Mouse (Mus musculus) liver, adult 2 months (tissue): ENCODE results near the gene Olig1. TPM values are rescaled to one million over a fixed set of nuclear protein-coding genes. Genes with fewer than 3 reads are reported as not detected.

Experiments
- DNase-seq: peaks from one replicate; pipeline ENCODE4 v3.0.0-alpha.2; 2011; ENCODE audit warnings: low read depth, low spot score; ENCODE audit errors: extremely low read depth
- H3K27ac ChIP-seq: fragments of 200-500 bp; replicated peaks from 2 replicates; pipeline ENCODE4 v1.5.1; 2012; ENCODE audit warnings: low read depth, mild to moderate bottlenecking, control low read depth, inconsistent platforms, low read length; ENCODE audit not compliant: insufficient read depth
- H3K27me3 ChIP-seq: fragments of 200-500 bp; 2 replicates; pipeline ENCODE4 v1.6.1; 2012; ENCODE audit warnings: mild to moderate bottlenecking, moderate library complexity, low read length, inconsistent platforms; ENCODE audit not compliant: control insufficient read depth, insufficient read depth
- H3K36me3 ChIP-seq: fragments of 200-500 bp; 2 replicates; pipeline ENCODE4 v1.6.1; 2012; ENCODE audit warnings: low read length, inconsistent platforms; ENCODE audit not compliant: control insufficient read depth, insufficient read depth
- H3K4me1 ChIP-seq: fragments of 200-500 bp; 2 replicates; pipeline ENCODE4 v1.6.1; 2011; ENCODE audit warnings: low read length; ENCODE audit not compliant: control insufficient read depth, insufficient read depth
- H3K4me3 ChIP-seq: fragments of 200-500 bp; 2 replicates; pipeline ENCODE4 v1.5.1; 2011; ENCODE audit warnings: low read depth, mild to moderate bottlenecking, control low read depth, low read length, moderate library complexity; ENCODE audit not compliant: insufficient read depth
- H3K79me2 ChIP-seq: fragments of 200-500 bp; 2 replicates; pipeline ENCODE4 v1.6.1; 2012; ENCODE audit warnings: inconsistent platforms, mild to moderate bottlenecking, low read length, moderate library complexity; ENCODE audit not compliant: control insufficient read depth, insufficient read depth
- H3K9ac ChIP-seq: fragments of 200-500 bp; 2 replicates; pipeline ENCODE4 v1.6.1; 2012; ENCODE audit warnings: low read depth, mild to moderate bottlenecking, control low read depth, inconsistent platforms, low read length
- CTCF ChIP-seq: fragments of 200-500 bp; IDR thresholded peaks from 2 replicates; pipeline ENCODE4 v1.5.1; 2011; ENCODE audit warnings: low read depth, low read length, control low read depth
- POLR2A ChIP-seq: fragments of 200-500 bp; IDR thresholded peaks from 2 replicates; pipeline ENCODE4 v1.6.1; 2011; ENCODE audit warnings: low read length, control low read depth; ENCODE audit not compliant: insufficient read depth; ENCODE audit errors: extremely low read depth
- WGBS: fragments of 180-500 bp; shearing (Covaris S2); methylation state at CpG from one replicate; pipeline ENCODE4 v1.1.7; 2018; 5-methylcytosine and 5-hydroxymethylcytosine counted together
- polyA plus RNA-seq: library from polyadenylated mRNA; depleted of rRNA; stranded (reverse); fragments of >200 nt; gene quantifications from 2 replicates; pipeline ENCODE4 v1.2.3, GENCODE M21; 2012
- total RNA-seq: library from RNA; depleted of rRNA; stranded (reverse); fragments of >200 nt; gene quantifications from 2 replicates; pipeline ENCODE4 v1.2.3, GENCODE M21; 2014

Gene Olig1
- total and polyA plus RNA-seq, 2 experiments, result 0.55 to 2.1 TPM

GRCm38 (mm10) chr16:91262467-91263220 is 6.9 kb upstream of the Olig1 start:
- Histone ChIP-seq H3K9ac (no peak overlapping the region), H3K36me3 (no peaks in the 10 kb centered on the region), H3K79me2 (no peaks in the 10 kb centered on the region), H3K4me1 (no peaks in the 10 kb centered on the region), H3K4me3 (no peak overlapping the region), H3K27me3 (no peaks in the 10 kb centered on the region), H3K27ac (no peak overlapping the region)
- 57% methylated on average over 12 of the region's 12 CpGs for whole genome bisulfite sequencing
- no peak for DNase-seq
- TF ChIP-seq CTCF, result no peak
- TF ChIP-seq POLR2A, result no peak

- no peak overlapping the region for H3K27ac ChIP-seq
- no peak for TF ChIP-seq POLR2A
- TF ChIP-seq CTCF, result no peak
- H3K9ac ChIP-seq, result no peak overlapping the region
- H3K27me3 ChIP-seq, result no peaks in the 10 kb centered on the region
- no peak for DNase-seq
- no peaks in the 10 kb centered on the region; the same call in 1 of the 2 replicates for H3K4me1 ChIP-seq
- no peaks in the 10 kb centered on the region for H3K36me3 ChIP-seq
- no peaks in the 10 kb centered on the region for H3K79me2 ChIP-seq
- 92% methylated on average over 6 of the region's 6 CpGs for WGBS
- no peak overlapping the region for H3K4me3 ChIP-seq
These were observed 3.6 kb upstream of the Olig1 start for GRCm38 (mm10) chr16:91265972-91266371.

GRCm38 (mm10) chr16:91268724-91269452 is 684 bp upstream of the Olig1 start:
- Histone ChIP-seq H3K4me3 (peak overlapping the region; percentile 4; the same call in 1 of the 2 replicates), H3K36me3 (no peaks in the 10 kb centered on the region), H3K27ac (peak overlapping the region; percentile 88), H3K4me1 (peaks cover 2% of the 10 kb centered on the region; the same call in 1 of the 2 replicates), H3K27me3 (no peaks in the 10 kb centered on the region), H3K9ac (no peak overlapping the region), H3K79me2 (no peaks in the 10 kb centered on the region)
- DNase-seq, result peak; percentile 91
- WGBS, result 2% methylated on average over 13 of the region's 13 CpGs
- TF ChIP-seq POLR2A (no peak), CTCF (no peak)

GRCm38 (mm10) chr16:91270212-91270971 is 820 bp downstream of the Olig1 start:
- peaks cover 2% of the 10 kb centered on the region; the same call in 1 of the 2 replicates for H3K4me1 ChIP-seq
- H3K79me2 ChIP-seq, result no peaks in the 10 kb centered on the region
- H3K9ac ChIP-seq, result peak overlapping the region; percentile 50
- peak; percentile 24 for DNase-seq
- H3K4me3 ChIP-seq, result peak overlapping the region; percentile 52; the same call in 1 of the 2 replicates
- TF ChIP-seq POLR2A (no peak), CTCF (no peak)
- no peaks in the 10 kb centered on the region for H3K36me3 ChIP-seq
- no peaks in the 10 kb centered on the region for H3K27me3 ChIP-seq
- 1% methylated on average over 63 of the region's 63 CpGs for WGBS
- H3K27ac ChIP-seq, result no peak overlapping the region

- Histone ChIP-seq H3K4me3 (peak overlapping the region; percentile 28; the same call in 1 of the 2 replicates), H3K4me1 (peaks cover 2% of the 10 kb centered on the region; the same call in 1 of the 2 replicates), H3K36me3 (no peaks in the 10 kb centered on the region), H3K27ac (no peak overlapping the region), H3K27me3 (no peaks in the 10 kb centered on the region), H3K79me2 (no peaks in the 10 kb centered on the region), H3K9ac (0 out of 2 replicates have a peak overlapping the region, but pooled peaks have one; percentile 1)
- TF ChIP-seq POLR2A (no peak), CTCF (no peak)
- DNase-seq, result no peak
- 6% methylated on average over 29 of the region's 29 CpGs for WGBS
These were observed 1.5 kb downstream of the Olig1 start for GRCm38 (mm10) chr16:91270982-91271549.
